Mouse (Mus musculus): ENCODE results near the gene Birc2. TPM values are rescaled to one million over a fixed set of nuclear protein-coding genes. Genes with fewer than 3 reads are reported as not detected.

Birc2 gene
- total and polyA plus RNA-seq, 3 experiments, result 29.6 to 33.0 TPM; not detected in 1

- TF ChIP-seq ZKSCAN1 (IDR thresholded peaks at IDR 0.05; ENCODE audit: low read depth, low read length) (0 out of 2 replicates have a peak, but pooled peaks have one; percentile 36), BHLHE40 (IDR thresholded peaks at IDR 0.05; ENCODE audit: borderline replicate concordance, low read depth, low read length) (peak; percentile 68), CHD1 (IDR thresholded peaks at IDR 0.05; ENCODE audit: low read depth, low read length) (no peak; the same call in 1 of the 2 replicates), ETS1 (IDR thresholded peaks at IDR 0.05; ENCODE audit: low read depth, low read length) (peak; percentile 59), MAZ (IDR thresholded peaks at IDR 0.05; ENCODE audit: low read depth, low read length) (peak; percentile 73; the same call in 1 of the 2 replicates), USF1 (IDR thresholded peaks at IDR 0.05; ENCODE audit: low read depth, low read length) (no peak), E2F4 (IDR thresholded peaks at IDR 0.05; ENCODE audit: borderline replicate concordance, low read depth, low read length) (no peak), CTCF (IDR thresholded peaks at IDR 0.05 in 2 of 3, conservative IDR thresholded peaks at IDR 0.05 in 1 of 3; ENCODE audit: control insufficient read depth in 1 of 3, insufficient read depth in 1 of 3, low read depth in 2 of 3, low read length in 3 of 3, poor library complexity in 1 of 3, severe bottlenecking in 1 of 3) (no peak), POLR2AphosphoS5 (IDR thresholded peaks at IDR 0.05; ENCODE audit: borderline replicate concordance, low read depth, low read length) (no peak), MAFK (IDR thresholded peaks at IDR 0.05; ENCODE audit: borderline replicate concordance, low read depth, low read length) (0 out of 2 replicates have a peak, but pooled peaks have one; percentile 30), HCFC1 (IDR thresholded peaks at IDR 0.05; ENCODE audit: low read depth, low read length) (no peak), MYB (IDR thresholded peaks at IDR 0.05; ENCODE audit: low read depth, low read length) (0 out of 2 replicates have a peak, but pooled peaks have one; percentile 27)
These were observed 1.1 kb upstream of the Birc2 start (continued) for GRCm38 (mm10) chr9:7837806-7838440.

- peak overlapping the region; percentile 63 to 88 for H3K4me3 ChIP-seq (ENCODE audit: control insufficient read depth in 1 of 2, insufficient read depth in 1 of 2, low read depth in 2 of 2, low read length in 2 of 2)
- H3K27me3 ChIP-seq (ENCODE audit: control insufficient read depth in 1 of 2, insufficient read depth in 2 of 2, low read length in 2 of 2), result no peaks in the 10 kb centered on the region
- peak; percentile 47; the same call in 1 of the 2 replicates for TF ChIP-seq TBP (IDR thresholded peaks at IDR 0.05; ENCODE audit: low read depth, low read length)
- TF ChIP-seq ZKSCAN1 (IDR thresholded peaks at IDR 0.05; ENCODE audit: low read depth, low read length), result 0 out of 2 replicates have a peak, but pooled peaks have one; percentile 43
- 0 out of 2 replicates have a peak, but pooled peaks have one; percentile 31 for TF ChIP-seq TCF12 (IDR thresholded peaks at IDR 0.05; ENCODE audit: low read depth, low read length)
- TF ChIP-seq SIN3A (IDR thresholded peaks at IDR 0.05; ENCODE audit: low read length), result peak; percentile 17; the same call in 1 of the 2 replicates
- TF ChIP-seq UBTF (IDR thresholded peaks at IDR 0.05; ENCODE audit: borderline replicate concordance, insufficient read depth, low read depth, low read length), result 0 out of 2 replicates have a peak, but pooled peaks have one; percentile 73
- peak; percentile 57; the same call in 1 of the 2 replicates for TF ChIP-seq HCFC1 (IDR thresholded peaks at IDR 0.05; ENCODE audit: low read depth, low read length)
- no peak for TF ChIP-seq ELF1 (IDR thresholded peaks at IDR 0.05; ENCODE audit: low read depth, low read length)
- TF ChIP-seq E2F4 (IDR thresholded peaks at IDR 0.05; ENCODE audit: borderline replicate concordance, low read depth, low read length), result no peak
- no peaks in the 10 kb centered on the region for H3K9me3 ChIP-seq (replicated peaks; ENCODE audit: insufficient read depth, low read length)
- H3K79me2 ChIP-seq (ENCODE audit: control insufficient read depth, insufficient read depth, low read length, poor library complexity), result peaks cover 35% of the 10 kb centered on the region
- peak overlapping the region; percentile 81 for H3K9ac ChIP-seq (ENCODE audit: control insufficient read depth, low read depth, low read length, poor library complexity, severe bottlenecking)
- H3K27ac ChIP-seq (ENCODE audit: control insufficient read depth, low read depth, low read length), result peak overlapping the region; percentile 91
- peaks cover 3 to 21% of the 10 kb centered on the region in 2 experiments; a peak in 3 of 4 replicates for H3K4me1 ChIP-seq (ENCODE audit: control insufficient read depth in 1 of 2, insufficient read depth in 2 of 2, low read length in 2 of 2)
- H3K36me3 ChIP-seq (ENCODE audit: control insufficient read depth in 1 of 2, insufficient read depth in 2 of 2, low read length in 2 of 2), result peaks cover 3 to 37% of the 10 kb centered on the region in 2 experiments; a peak in 3 of 4 replicates
- peak; percentile 91 for DNase-seq (ENCODE audit: low read depth, low spot score)
These were observed 533 bp downstream of the Birc2 start for GRCm38 (mm10) chr9:7836331-7836730.
